Mouse (Mus musculus) limb, embryonic 14.5 days (tissue): Measurements from ENCODE around the gene Fas. TPM values are rescaled to one million over a fixed set of nuclear protein-coding genes. Genes with fewer than 3 reads are reported as not detected.
A peak's percentile ranks its signal among the peaks of the same experiment; 100 is the strongest.

Experiments used
- ATAC-seq: fragments of 200-750 bp; cut with Nextera tagmentation; 2 replicates; pipeline ENCODE4 v1.8.0; 2017; ENCODE audit warnings: low read depth, moderate number of reproducible peaks, moderate TSS enrichment; ENCODE audit not compliant: low FRiP score
- DNase-seq: peaks from one replicate; pipeline ENCODE4 v3.0.0-alpha.2; 2015; ENCODE audit warnings: low spot score
- H3K27ac ChIP-seq: fragments of 300-500 bp; sonication (generic); replicated peaks from 2 replicates; pipeline ENCODE4 v1.5.1; 2014; ENCODE audit warnings: low read depth, mild to moderate bottlenecking, low read length, moderate library complexity, mixed read lengths
- H3K27me3 ChIP-seq: fragments of 300-500 bp; sonication (generic); 2 replicates; pipeline ENCODE4 v1.6.1; 2014; ENCODE audit warnings: low read length, mixed read lengths; ENCODE audit not compliant: control insufficient read depth, insufficient read depth
- H3K36me3 ChIP-seq: fragments of 300-500 bp; sonication (generic); 2 replicates; pipeline ENCODE4 v1.6.1; 2014; ENCODE audit warnings: mild to moderate bottlenecking, low read length, moderate library complexity, mixed read lengths; ENCODE audit not compliant: control insufficient read depth, insufficient read depth
- H3K4me1 ChIP-seq: fragments of 300-500 bp; sonication (generic); 2 replicates; pipeline ENCODE4 v1.6.1; 2014; ENCODE audit warnings: antibody characterized with exemption, low read length, mixed read lengths; ENCODE audit not compliant: control insufficient read depth, insufficient read depth
- H3K4me2 ChIP-seq: fragments of 300-500 bp; sonication (generic); replicated peaks from 2 replicates; pipeline ENCODE4 v1.6.1; 2014; ENCODE audit warnings: low read depth, mild to moderate bottlenecking, low read length, moderate library complexity; ENCODE audit not compliant: severe bottlenecking
- H3K4me3 ChIP-seq: fragments of 300-500 bp; sonication (generic); replicated peaks from 2 replicates; pipeline ENCODE4 v1.5.1; 2014; ENCODE audit warnings: low read length
- H3K9ac ChIP-seq: fragments of 300-500 bp; sonication (generic); 2 replicates; pipeline ENCODE4 v1.6.1; 2014; ENCODE audit warnings: mild to moderate bottlenecking, low read depth, low read length, moderate library complexity; ENCODE audit not compliant: severe bottlenecking
- H3K9me3 ChIP-seq: fragments of 300-500 bp; sonication (generic); 2 replicates; pipeline ENCODE4 v1.6.1; 2016; ENCODE audit warnings: low read length; ENCODE audit not compliant: control insufficient read depth
- POLR2A ChIP-seq: fragments of 200-500 bp; IDR thresholded peaks from 2 replicates; pipeline ENCODE4 v1.8.0; 2012; ENCODE audit warnings: inconsistent platforms, mild to moderate bottlenecking, moderate library complexity, borderline replicate concordance; ENCODE audit not compliant: insufficient read depth, insufficient read length; ENCODE audit errors: extremely low read depth
- WGBS: fragments of 180-500 bp; shearing (Covaris S2); extraction: QIAGEN DNeasy Blood & Tissue Kit; methylation state at CpG from one replicate; pipeline ENCODE4 v1.1.7; 2014; 5-methylcytosine and 5-hydroxymethylcytosine counted together
- polyA plus RNA-seq, 2 experiments: library from polyadenylated mRNA; depleted of rRNA in 1 of 2; stranded (reverse) in 1 of 2; unstranded in 1 of 2; fragments of >200 nt; fragmentation: Nextera tagmentation in 1 of 2; extraction: Ambion mirVana in 1 of 2; gene quantifications; 2 replicates each; pipeline versions ENCODE4 v1.2.1 to v1.2.3; 2012 to 2014

The Fas gene
- polyA plus RNA-seq, 2 experiments, result 1.7 to 4.2 TPM

- Histone ChIP-seq H3K4me2 (no peak overlapping the region), H3K36me3 (no peaks in the 10 kb centered on the region), H3K9ac (no peak overlapping the region; the same call in 1 of the 2 replicates), H3K9me3 (no peaks in the 10 kb centered on the region), H3K27me3 (no peaks in the 10 kb centered on the region), H3K4me1 (no peaks in the 10 kb centered on the region), H3K27ac (no peak overlapping the region), H3K4me3 (no peak overlapping the region)
- DNase-seq (no peak), ATAC-seq (no peak)
- WGBS, result 44% methylated on average over 5 of the region's 5 CpGs
- TF ChIP-seq POLR2A, result no peak
Observed at GRCm38 (mm10) chr19:34312151-34312728, 21.8 kb downstream of the Fas start.

GRCm38 (mm10) chr19:34328051-34328450 lies 37.6 kb downstream of the Fas start:
- Histone ChIP-seq H3K4me1 (no peaks in the 10 kb centered on the region), H3K4me3 (no peak overlapping the region), H3K4me2 (no peak overlapping the region), H3K9ac (no peak overlapping the region), H3K27me3 (no peaks in the 10 kb centered on the region), H3K36me3 (no peaks in the 10 kb centered on the region), H3K27ac (no peak overlapping the region), H3K9me3 (no peaks in the 10 kb centered on the region)
- no peak for ATAC-seq
- TF ChIP-seq POLR2A, result no peak
- WGBS, result 58% methylated on average over 3 of the region's 3 CpGs
- no peak for DNase-seq

- Histone ChIP-seq H3K9ac (no peak overlapping the region), H3K4me2 (no peak overlapping the region), H3K4me1 (no peaks in the 10 kb centered on the region), H3K27me3 (no peaks in the 10 kb centered on the region), H3K36me3 (no peaks in the 10 kb centered on the region), H3K27ac (no peak overlapping the region), H3K4me3 (no peak overlapping the region), H3K9me3 (no peaks in the 10 kb centered on the region)
- ATAC-seq, result 0 out of 2 replicates have a peak, but pooled peaks have one; percentile 50
- peak; percentile 88 for DNase-seq
- 4% methylated on average over 2 of the region's 2 CpGs for WGBS
- no peak for TF ChIP-seq POLR2A
Observed at GRCm38 (mm10) chr19:34334300-34334699, 43.8 kb downstream of the Fas start.

- Histone ChIP-seq H3K27me3 (no peaks in the 10 kb centered on the region), H3K36me3 (no peaks in the 10 kb centered on the region), H3K27ac (no peak overlapping the region), H3K9me3 (no peaks in the 10 kb centered on the region), H3K4me1 (peaks cover 5% of the 10 kb centered on the region; the same call in 1 of the 2 replicates), H3K9ac (no peak overlapping the region), H3K4me3 (no peak overlapping the region), H3K4me2 (no peak overlapping the region)
- DNase-seq (peak; percentile 59), ATAC-seq (peak; percentile 49)
- WGBS, result 43% methylated on average over 2 of the region's 2 CpGs
- TF ChIP-seq POLR2A, result no peak
Observed at GRCm38 (mm10) chr19:34344702-34345101, 54.2 kb downstream of the Fas start.

GRCm38 (mm10) chr19:34345616-34346267 lies 55.3 kb downstream of the Fas start:
- peak; percentile 88 for DNase-seq
- Histone ChIP-seq H3K4me2 (no peak overlapping the region), H3K4me3 (no peak overlapping the region), H3K9ac (no peak overlapping the region), H3K4me1 (peaks cover 5% of the 10 kb centered on the region; the same call in 1 of the 2 replicates), H3K27ac (peak overlapping the region; percentile 49), H3K27me3 (no peaks in the 10 kb centered on the region), H3K36me3 (no peaks in the 10 kb centered on the region), H3K9me3 (no peaks in the 10 kb centered on the region)
- peak; percentile 72 for ATAC-seq
- TF ChIP-seq POLR2A, result no peak
- WGBS, result 17% methylated on average over 8 of the region's 8 CpGs
